Mouse (Mus musculus): ENCODE measurements around the gene Lin54. TPM values are rescaled to one million over a fixed set of nuclear protein-coding genes. Genes with fewer than 3 reads are reported as not detected.

Gene Lin54
- 2.9 TPM in 2 replicates for polyA plus RNA-seq (2012; ENCODE audit: low replicate concordance)

GRCm38 (mm10) chr5:100500458-100500961, at the start of gene Lin54:
Lin54 (minus strand) TSS chr5:100500639.

GRCm38 (mm10) chr5:100518049-100519026, 17.9 kb upstream of the Lin54 start, which contains the start of gene Cops4:
Cops4 (plus strand) TSS chr5:100518309.

DNA sequence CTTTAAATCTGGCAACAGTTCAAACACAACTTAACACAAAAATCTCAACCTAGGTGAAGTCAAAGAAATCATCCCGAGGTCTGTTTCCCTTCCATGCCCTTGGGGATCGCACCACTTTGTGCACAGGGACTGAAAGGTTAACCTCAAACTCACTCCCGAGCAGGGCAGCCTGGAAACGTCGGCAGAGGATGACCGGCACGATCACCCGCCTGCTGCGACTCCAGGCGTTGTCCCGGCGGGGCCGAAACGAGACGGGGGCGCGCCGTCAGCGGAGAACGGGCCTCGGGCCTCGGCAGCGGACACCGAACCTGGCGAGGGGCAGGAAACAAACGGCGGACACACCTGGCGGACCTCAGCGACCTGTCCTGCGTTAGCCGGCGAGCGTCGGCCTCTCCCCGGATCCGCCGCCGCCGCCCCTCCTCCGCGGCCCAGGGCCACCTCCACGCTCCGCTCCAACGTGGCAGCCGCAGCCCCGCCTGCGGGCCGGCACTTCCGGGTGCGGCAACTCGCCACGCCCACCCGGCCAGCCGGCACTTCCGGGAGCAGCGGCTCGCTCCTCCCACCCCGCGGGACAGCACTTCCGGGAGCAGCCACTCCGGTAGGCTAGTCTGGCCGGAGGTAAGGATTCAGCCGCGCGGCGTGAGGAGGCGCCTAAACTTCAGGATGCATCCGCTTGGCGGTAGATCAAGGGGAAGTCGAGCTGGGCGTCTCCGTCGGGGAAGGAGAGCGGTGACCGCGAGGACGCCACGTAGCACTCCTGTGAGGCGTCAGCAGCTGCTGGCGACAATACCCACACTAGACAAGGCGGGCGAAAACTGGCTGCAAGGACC, 84.5 kb downstream of the Lin54 start, which contains the start of gene Sec31a:
Gene Sec31a, minus strand, starts transcription at position 474 of the 830 bp plus-strand sequence.

Other genes starting within 250 kb of the Lin54 start
- 72.5 and 207 TPM in 2 replicates for gene Sec31a, start 84.4 kb downstream of the Lin54 start, polyA plus RNA-seq (2012; ENCODE audit: low replicate concordance)
- gene Cops4, start 17.7 kb upstream of the Lin54 start, polyA plus RNA-seq (2012; ENCODE audit: low replicate concordance), result 3.0 and 32.6 TPM in 2 replicates
- gene Plac8, start 71.6 kb upstream of the Lin54 start, polyA plus RNA-seq (2012; ENCODE audit: low replicate concordance), result 0.72 and 2.3 TPM in 2 replicates
- 62.3 and 69.2 TPM in 2 replicates for gene Coq2, start 174.5 kb upstream of the Lin54 start, polyA plus RNA-seq (2012; ENCODE audit: low replicate concordance)
- gene Hpse, start 219.1 kb upstream of the Lin54 start, polyA plus RNA-seq (2012; ENCODE audit: low replicate concordance), result 3.7 and 9.0 TPM in 2 replicates

Measured in leukemia stem cell, adult 10-12 weeks (primary cell).